Mouse (Mus musculus) layer of hippocampus, postnatal 36 days (tissue): ENCODE results near the gene Sptbn2. TPM values are rescaled to one million over a fixed set of nuclear protein-coding genes. Genes with fewer than 3 reads are reported as not detected.
A peak's percentile ranks its signal among the peaks of the same experiment; 100 is the strongest.

Experiments used
- DNase-seq, 2 experiments: peaks; one replicate each; pipeline ENCODE4 v3.0.0; 2022
- total RNA-seq, 2 experiments: library from RNA; stranded (reverse); gene quantifications; 2 replicates each; pipeline ENCODE4 v1.2.3; 2021

Sptbn2 gene
- total RNA-seq, 2 experiments from 2014 or later = 575 to 585 TPM

GRCm38 (mm10) chr19:4785206-4785605 lies 74.2 kb downstream of the Sptbn2 start:
- DNase-seq = no peak

GRCm38 (mm10) chr19:4786313-4786712 lies 75.3 kb downstream of the Sptbn2 start:
- DNase-seq = no peak

- DNase-seq = no peak
These were observed 82.4 kb downstream of the Sptbn2 start for GRCm38 (mm10) chr19:4793281-4793830.

- peak; percentile 96 to 97 for DNase-seq
These were observed 83.0 kb downstream of the Sptbn2 start, which contains the start of gene Rbm4 for GRCm38 (mm10) chr19:4793831-4794422. Gene Rbm4 (minus strand): TSS chr19:4793901.

- no peak for DNase-seq
These were observed 85.0 kb downstream of the Sptbn2 start for GRCm38 (mm10) chr19:4795929-4796328.

GRCm38 (mm10) chr19:4797846-4798245 lies 86.9 kb downstream of the Sptbn2 start:
- DNase-seq = no peak

DNA sequence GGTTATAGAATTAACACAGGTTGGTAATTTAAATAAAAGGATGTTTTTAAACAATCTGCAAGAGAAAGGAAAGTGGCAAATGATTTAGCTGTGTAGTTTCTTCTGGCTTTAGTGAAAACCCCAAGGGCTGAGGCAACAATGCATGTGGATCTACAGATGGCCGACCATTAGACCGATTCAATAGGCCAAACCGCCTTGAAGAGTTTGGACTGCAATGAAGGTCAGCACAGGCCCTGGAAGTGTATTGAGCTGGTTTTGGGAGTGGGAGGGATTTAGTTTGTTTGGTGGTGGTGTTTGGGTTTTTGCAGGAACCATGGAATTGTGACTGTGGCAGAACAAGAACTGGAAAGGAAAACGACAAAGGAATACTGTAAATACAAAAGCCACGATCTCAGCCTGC lies 88.1 kb downstream of the Sptbn2 start:
- DNase-seq = no peak

Other genes starting within 250 kb of the Sptbn2 start
- gene Syt12, start 233.7 kb upstream of the Sptbn2 start, total RNA-seq = 10 to 100 TPM; 26.1 to 30.0 TPM
- gene 2010003K11Rik, start 212.6 kb upstream of the Sptbn2 start, total RNA-seq = not detected
- gene Pcx, start 200.7 kb upstream of the Sptbn2 start, total RNA-seq = 10 to 100 TPM; 56.1 to 61.9 TPM
- 10 to 100 TPM; 35.0 to 35.3 TPM for gene Lrfn4, start 95.5 kb upstream of the Sptbn2 start, total RNA-seq
- 10 to 100 TPM; 23.9 to 26.0 TPM for gene Rce1, start 85.5 kb upstream of the Sptbn2 start, total RNA-seq
- 1 to 10 TPM; 1.4 to 1.7 TPM for gene Gm960, start 12.5 kb upstream of the Sptbn2 start, total RNA-seq
- 10 to 100 TPM; 17.4 to 20.2 TPM for gene Rbm4b, start 45.3 kb downstream of the Sptbn2 start, total RNA-seq
- 10 to 100 TPM; 88.2 to 89.6 TPM for gene Rbm4, start 82.7 kb downstream of the Sptbn2 start, total RNA-seq
- 10 to 100 TPM; 17.3 to 19.8 TPM for gene Gm21992, start 100.4 kb downstream of the Sptbn2 start, total RNA-seq
- gene Rbm14, start 100.5 kb downstream of the Sptbn2 start, total RNA-seq = 10 to 100 TPM; 56.3 to 62.7 TPM
- 10 to 100 TPM; 36.6 to 37.1 TPM for gene Ccs, start 128.2 kb downstream of the Sptbn2 start, total RNA-seq
- gene Ccdc87, start 128.2 kb downstream of the Sptbn2 start, total RNA-seq = 1 to 10 TPM; 1.6 to 2.0 TPM
- gene Ctsf, start 144.0 kb downstream of the Sptbn2 start, total RNA-seq = 100 to 1,000 TPM; 102 to 112 TPM
- 1 to 10 TPM in 1 of 2 experiments, under 1 TPM in 1; 0.87 to 1.4 TPM for gene Actn3, start 166.7 kb downstream of the Sptbn2 start, total RNA-seq
- 10 to 100 TPM; 26.4 to 27.1 TPM for gene Zdhhc24, start 167.5 kb downstream of the Sptbn2 start, total RNA-seq
- 10 to 100 TPM; 38.3 to 41.7 TPM for gene Bbs1, start 195.5 kb downstream of the Sptbn2 start, total RNA-seq
- gene Dpp3, start 217.1 kb downstream of the Sptbn2 start, total RNA-seq = 10 to 100 TPM; 39.0 to 41.6 TPM
- 10 to 100 TPM; 19.5 to 24.4 TPM for gene Peli3, start 232.0 kb downstream of the Sptbn2 start, total RNA-seq